Mouse (Mus musculus) stomach, embryonic 16.5 days (tissue): ENCODE data around the gene Olfr175-ps1. TPM values are rescaled to one million over a fixed set of nuclear protein-coding genes. Genes with fewer than 3 reads are reported as not detected.

ENCODE experiments used
- ATAC-seq: fragments of 200-750 bp; cut with Nextera tagmentation; 2 replicates; pipeline ENCODE4 v1.8.0; 2017; ENCODE audit warnings: moderate number of reproducible peaks, moderate TSS enrichment; ENCODE audit not compliant: insufficient read depth, low FRiP score
- H3K27ac ChIP-seq: fragments of 300-500 bp; sonication (generic); 2 replicates; pipeline ENCODE4 v1.5.1; 2014; ENCODE audit warnings: low read length
- H3K27me3 ChIP-seq: fragments of 300-500 bp; sonication (generic); 2 replicates; pipeline ENCODE4 v1.6.1; 2014; ENCODE audit warnings: low read length, control low read depth, mixed read lengths; ENCODE audit not compliant: control insufficient read depth, insufficient read depth
- H3K36me3 ChIP-seq: fragments of 300-500 bp; sonication (generic); 2 replicates; pipeline ENCODE4 v1.6.1; 2014; ENCODE audit warnings: low read length; ENCODE audit not compliant: control insufficient read depth, insufficient read depth
- H3K4me1 ChIP-seq: fragments of 300-500 bp; sonication (generic); 2 replicates; pipeline ENCODE4 v1.6.1; 2014; ENCODE audit warnings: low read length, control low read depth, mixed read lengths; ENCODE audit not compliant: control insufficient read depth, insufficient read depth
- H3K4me2 ChIP-seq: fragments of 300-500 bp; sonication (generic); 2 replicates; pipeline ENCODE4 v1.6.1; 2014; ENCODE audit warnings: low read depth, low read length, mixed read lengths
- H3K4me3 ChIP-seq: fragments of 300-500 bp; sonication (generic); replicated peaks from 2 replicates; pipeline ENCODE4 v1.5.1; 2014; ENCODE audit warnings: mild to moderate bottlenecking, low read length
- H3K9ac ChIP-seq: fragments of 300-500 bp; sonication (generic); 2 replicates; pipeline ENCODE4 v1.6.1; 2014; ENCODE audit warnings: low read length
- H3K9me3 ChIP-seq: fragments of 300-500 bp; sonication (generic); replicated peaks from 2 replicates; pipeline ENCODE4 v1.6.1; 2016; ENCODE audit warnings: low read length, control low read depth; ENCODE audit not compliant: control insufficient read depth
- WGBS: fragments of 180-500 bp; shearing (Covaris S2); extraction: QIAGEN DNeasy Blood & Tissue Kit; methylation state at CpG from one replicate; pipeline ENCODE4 v1.1.7; 2014; 5-methylcytosine and 5-hydroxymethylcytosine counted together
- polyA plus RNA-seq: library from polyadenylated mRNA; unstranded; fragments of >200 nt; fragmentation: Nextera tagmentation; extraction: Ambion mirVana; gene quantifications from 2 replicates; pipeline ENCODE4 v1.2.1, GENCODE M21; 2015

Gene Olfr175-ps1
- polyA plus RNA-seq = not detected in 2 replicates

- Histone ChIP-seq H3K9me3 (no peaks in the 10 kb centered on the region), H3K27me3 (no peaks in the 10 kb centered on the region), H3K27ac (no peak within 1 kb of the TSS), H3K4me3 (no peak within 1 kb of the TSS), H3K4me2 (no peak within 1 kb of the TSS), H3K4me1 (no peaks in the 10 kb centered on the region), H3K9ac (no peak within 1 kb of the TSS), H3K36me3 (no peaks in the 10 kb centered on the region)
- whole genome bisulfite sequencing = 66% methylated on average over 1 of the region's 1 CpGs
- no peak for ATAC-seq
These were observed at the start of gene Olfr175-ps1 for GRCm38 (mm10) chr16:58826732-58827319. TSS of gene Olfr175-ps1 (minus strand) at chr16:58826782.

GRCm38 (mm10) chr16:58874668-58875067 is 48.1 kb upstream of the Olfr175-ps1 start, which contains the start of gene Olfr177:
TSS of gene Olfr177 (minus strand) at chr16:58874768.
- no peak within 1 kb of the TSS for H3K27ac ChIP-seq
- no peaks in the 10 kb centered on the region for H3K27me3 ChIP-seq
- H3K4me2 ChIP-seq = no peak within 1 kb of the TSS
- H3K36me3 ChIP-seq = no peaks in the 10 kb centered on the region
- H3K9ac ChIP-seq = no peak within 1 kb of the TSS
- no peak within 1 kb of the TSS for H3K4me3 ChIP-seq
- H3K4me1 ChIP-seq = no peaks in the 10 kb centered on the region
- 41% methylated on average over 1 of the region's 1 CpGs for WGBS
- H3K9me3 ChIP-seq = no peaks in the 10 kb centered on the region
- ATAC-seq = no peak

DNA sequence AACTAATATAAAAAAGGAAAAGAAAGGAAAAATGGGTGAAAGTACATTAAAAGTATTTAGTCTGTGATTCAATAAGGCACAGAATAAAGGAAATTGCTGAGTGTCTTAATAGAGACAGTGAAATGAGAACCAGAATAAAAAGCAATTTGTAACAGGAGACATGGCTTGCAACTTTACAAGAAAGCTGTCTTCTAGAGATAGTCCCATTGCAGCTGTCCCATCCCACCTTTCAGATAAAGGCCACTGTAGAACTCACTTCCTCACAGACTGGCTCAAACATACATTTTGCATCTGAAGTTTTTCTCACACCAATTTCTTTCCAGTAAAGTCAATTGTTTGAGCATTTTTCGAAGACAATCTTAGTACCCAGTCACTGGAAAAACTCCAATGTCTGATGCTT is 34.9 kb upstream of the Olfr175-ps1 start:
- H3K9ac ChIP-seq = no peak overlapping the region
- H3K27ac ChIP-seq = no peak overlapping the region
- no peak overlapping the region for H3K4me3 ChIP-seq
- no peaks in the 10 kb centered on the region for H3K36me3 ChIP-seq
- no peak overlapping the region for H3K4me2 ChIP-seq
- ATAC-seq = no peak
- no peaks in the 10 kb centered on the region for H3K4me1 ChIP-seq
- H3K27me3 ChIP-seq = no peaks in the 10 kb centered on the region
- WGBS = 76% methylated on average over 1 of the region's 1 CpGs
- no peaks in the 10 kb centered on the region for H3K9me3 ChIP-seq

GRCm38 (mm10) chr16:58860032-58860737 is 33.6 kb upstream of the Olfr175-ps1 start:
- Histone ChIP-seq H3K4me3 (no peak overlapping the region), H3K9ac (no peak overlapping the region), H3K4me2 (no peak overlapping the region), H3K4me1 (no peaks in the 10 kb centered on the region), H3K27ac (no peak overlapping the region), H3K9me3 (no peaks in the 10 kb centered on the region), H3K36me3 (no peaks in the 10 kb centered on the region), H3K27me3 (no peaks in the 10 kb centered on the region)
- ATAC-seq = no peak
- 94% methylated on average over 2 of the region's 2 CpGs for WGBS

GRCm38 (mm10) chr16:58800168-58800567 is 26.4 kb downstream of the Olfr175-ps1 start, which contains the start of gene Olfr173:
TSS of gene Olfr173 (minus strand) at chr16:58800268.
- 71% methylated on average over 2 of the region's 2 CpGs for WGBS
- ATAC-seq = no peak
- Histone ChIP-seq H3K9me3 (no peaks in the 10 kb centered on the region), H3K27me3 (no peaks in the 10 kb centered on the region), H3K27ac (no peak within 1 kb of the TSS), H3K9ac (no peak within 1 kb of the TSS), H3K36me3 (no peaks in the 10 kb centered on the region), H3K4me1 (no peaks in the 10 kb centered on the region), H3K4me2 (no peak within 1 kb of the TSS), H3K4me3 (no peak within 1 kb of the TSS)

Other genes with a start within 250 kb of the Olfr175-ps1 start
- not detected in 2 replicates for gene Gm813, start 209.8 kb downstream of the Olfr175-ps1 start, polyA plus RNA-seq
- not detected in 2 replicates for gene E330017A01Rik, start 188.0 kb downstream of the Olfr175-ps1 start, polyA plus RNA-seq
- 40.4 and 41.1 TPM in 2 replicates for gene Cpox, start 156.5 kb downstream of the Olfr175-ps1 start, polyA plus RNA-seq
- gene Gpr15, start 107.7 kb downstream of the Olfr175-ps1 start, polyA plus RNA-seq = 0.14 TPM in 1 of 2 replicates, not detected in the other
- 125 and 138 TPM in 2 replicates for gene Cldnd1, start 98.9 kb downstream of the Olfr175-ps1 start, polyA plus RNA-seq
- not detected in 2 replicates for gene Olfr172, start 63.6 kb downstream of the Olfr175-ps1 start, polyA plus RNA-seq
- gene Olfr173, start 26.5 kb downstream of the Olfr175-ps1 start, polyA plus RNA-seq = not detected in 2 replicates
- gene Olfr177, start 48.0 kb upstream of the Olfr175-ps1 start, polyA plus RNA-seq = not detected in 2 replicates
- not detected in 2 replicates for gene Olfr178, start 65.3 kb upstream of the Olfr175-ps1 start, polyA plus RNA-seq
- gene Olfr181, start 102.0 kb upstream of the Olfr175-ps1 start, polyA plus RNA-seq = not detected in 2 replicates
- gene Olfr180, start 102.6 kb upstream of the Olfr175-ps1 start, polyA plus RNA-seq = not detected in 2 replicates
- not detected in 2 replicates for gene Olfr183, start 168.6 kb upstream of the Olfr175-ps1 start, polyA plus RNA-seq
- gene Olfr186, start 203.5 kb upstream of the Olfr175-ps1 start, polyA plus RNA-seq = 0.21 TPM in 1 of 2 replicates, not detected in the other
- gene Olfr187, start 213.0 kb upstream of the Olfr175-ps1 start, polyA plus RNA-seq = 0.24 TPM in 1 of 2 replicates, not detected in the other